Mouse (Mus musculus) kidney, adult 2 months (tissue): ENCODE results near the gene Gm49321. TPM values are rescaled to one million over a fixed set of nuclear protein-coding genes. Genes with fewer than 3 reads are reported as not detected.
A peak's percentile ranks its signal among the peaks of the same experiment; 100 is the strongest.

ENCODE experiments used
- DNase-seq: peaks from one replicate; pipeline ENCODE4 v3.0.0; 2021
- H3K27ac ChIP-seq: fragments of 200-500 bp; 2 replicates; pipeline ENCODE4 v1.5.1; 2012; ENCODE audit warnings: low read depth, low read length, control low read depth, inconsistent platforms; ENCODE audit not compliant: insufficient read depth
- H3K27me3 ChIP-seq: fragments of 200-500 bp; replicated peaks from 2 replicates; pipeline ENCODE4 v1.6.1; 2012; ENCODE audit warnings: mild to moderate bottlenecking, moderate library complexity, low read length, inconsistent platforms; ENCODE audit not compliant: control insufficient read depth, insufficient read depth
- H3K36me3 ChIP-seq: fragments of 200-500 bp; 2 replicates; pipeline ENCODE4 v1.6.1; 2012; ENCODE audit warnings: mild to moderate bottlenecking, moderate library complexity, low read length, inconsistent platforms; ENCODE audit not compliant: control insufficient read depth, insufficient read depth
- H3K4me1 ChIP-seq: fragments of 200-500 bp; 2 replicates; pipeline ENCODE4 v1.6.1; 2011; ENCODE audit warnings: low read length; ENCODE audit not compliant: control insufficient read depth, insufficient read depth
- H3K4me3 ChIP-seq: fragments of 200-500 bp; 2 replicates; pipeline ENCODE4 v1.5.1; 2011; ENCODE audit warnings: mild to moderate bottlenecking, low read depth, low read length, control low read depth; ENCODE audit not compliant: insufficient read depth
- CTCF ChIP-seq: fragments of 200-500 bp; conservative IDR thresholded peaks from 2 replicates; pipeline ENCODE4 v1.5.1; 2011; ENCODE audit warnings: low read depth, mild to moderate bottlenecking, control low read depth, low read length, moderate library complexity, mixed read lengths; ENCODE audit not compliant: insufficient read depth, insufficient read length
- POLR2A ChIP-seq: fragments of 200-500 bp; IDR thresholded peaks from one replicate; pipeline ENCODE4 v1.6.1; 2011; ENCODE audit warnings: low read depth, low read length, control low read depth
- WGBS: fragments of 180-500 bp; shearing (Covaris S2); methylation state at CpG from one replicate; pipeline ENCODE4 v1.1.7; 2018; 5-methylcytosine and 5-hydroxymethylcytosine counted together
- polyA plus RNA-seq: library from polyadenylated mRNA; depleted of rRNA; stranded (reverse); fragments of >200 nt; gene quantifications from 2 replicates; pipeline ENCODE4 v1.2.3, GENCODE M21; 2012

The Gm49321 gene
- polyA plus RNA-seq, 1 experiment, result not detected

DNA sequence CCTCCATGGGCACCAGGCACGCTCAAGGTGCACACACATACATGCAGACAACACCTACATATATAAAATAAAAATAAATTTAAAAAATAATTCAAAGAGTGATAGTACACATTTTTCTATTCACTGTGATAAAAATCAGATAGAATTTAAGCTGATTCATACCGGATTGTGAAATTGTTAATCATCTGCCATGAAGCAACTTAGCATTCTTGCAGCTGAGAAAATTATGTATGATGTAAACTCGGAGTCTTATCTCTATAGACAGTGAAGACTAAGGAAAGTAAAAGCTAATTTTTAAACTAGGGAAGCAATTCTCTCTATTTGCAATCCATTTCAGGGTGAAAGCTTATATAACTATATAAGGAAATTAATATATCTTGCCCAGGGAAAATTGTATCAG lies 41.0 kb upstream of the Gm49321 start:
- no peaks in the 10 kb centered on the region for H3K27me3 ChIP-seq
- H3K4me3 ChIP-seq, result no peak overlapping the region
- H3K36me3 ChIP-seq, result no peaks in the 10 kb centered on the region

DNA sequence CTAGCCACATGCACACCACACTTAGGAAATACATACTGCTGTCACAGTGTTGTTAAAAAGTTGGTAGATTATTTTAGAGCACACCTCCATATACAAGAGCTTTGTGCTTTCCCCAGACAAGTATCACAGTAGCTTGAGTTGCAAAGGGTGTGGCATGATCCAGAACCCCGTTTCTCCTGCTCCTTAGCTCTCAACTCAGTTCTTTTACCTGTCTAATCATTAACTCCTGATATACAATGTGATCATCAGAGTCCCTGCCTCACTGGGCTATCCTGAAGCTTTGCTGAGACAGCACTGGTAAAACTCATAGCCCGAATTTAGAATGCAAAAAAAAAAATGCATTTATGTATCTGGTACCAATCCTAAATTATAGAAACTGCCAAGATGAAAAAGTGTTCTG lies 39.2 kb upstream of the Gm49321 start:
- H3K36me3 ChIP-seq, result no peaks in the 10 kb centered on the region
- 45% methylated on average over 2 of the region's 2 CpGs for WGBS
- no peak for TF ChIP-seq CTCF
- no peak for TF ChIP-seq POLR2A
- H3K4me3 ChIP-seq, result no peak overlapping the region
- H3K27ac ChIP-seq, result no peak overlapping the region
- no peaks in the 10 kb centered on the region for H3K27me3 ChIP-seq
- no peak for DNase-seq
- H3K4me1 ChIP-seq, result no peaks in the 10 kb centered on the region

More for the DNA sequence above, 41.0 kb upstream of the Gm49321 start:
- WGBS, result 87% methylated on average over 3 of the region's 3 CpGs
- no peaks in the 10 kb centered on the region for H3K4me1 ChIP-seq
- TF ChIP-seq CTCF, result no peak
- no peak for TF ChIP-seq POLR2A
- H3K27ac ChIP-seq, result no peak overlapping the region
- no peak for DNase-seq

- Histone ChIP-seq H3K27me3 (no peaks in the 10 kb centered on the region), H3K4me3 (no peak overlapping the region), H3K36me3 (no peaks in the 10 kb centered on the region), H3K4me1 (peaks cover 13% of the 10 kb centered on the region), H3K27ac (no peak overlapping the region)
- 73% methylated on average over 5 of the region's 5 CpGs for WGBS
- peak; percentile 36 for DNase-seq
- TF ChIP-seq POLR2A, result no peak
- no peak for TF ChIP-seq CTCF
Measured at GRCm38 (mm10) chr12:73904133-73904934, 33.1 kb upstream of the Gm49321 start.

GRCm38 (mm10) chr12:73905041-73905440 lies 32.4 kb upstream of the Gm49321 start:
- H3K4me1 ChIP-seq, result peaks cover 13% of the 10 kb centered on the region
- TF ChIP-seq POLR2A (no peak), CTCF (no peak)
- H3K27me3 ChIP-seq, result no peaks in the 10 kb centered on the region
- H3K4me3 ChIP-seq, result no peak overlapping the region
- no peaks in the 10 kb centered on the region for H3K36me3 ChIP-seq
- peak; percentile 88 for DNase-seq
- WGBS, result 38% methylated on average over 2 of the region's 2 CpGs
- H3K27ac ChIP-seq, result no peak overlapping the region; the same call in 1 of the 2 replicates

GRCm38 (mm10) chr12:73905555-73905954 lies 31.9 kb upstream of the Gm49321 start:
- H3K4me3 ChIP-seq, result no peak overlapping the region
- WGBS, result 69% methylated on average over 4 of the region's 4 CpGs

GRCm38 (mm10) chr12:73907079-73907672 lies 30.3 kb upstream of the Gm49321 start:
- peak overlapping the region; percentile 76 for H3K4me3 ChIP-seq
- H3K27me3 ChIP-seq, result no peaks in the 10 kb centered on the region
- peaks cover 13% of the 10 kb centered on the region for H3K4me1 ChIP-seq
- TF ChIP-seq CTCF (no peak), POLR2A (peak; percentile 79)
- DNase-seq, result no peak
- H3K27ac ChIP-seq, result peak overlapping the region; percentile 98
- no peaks in the 10 kb centered on the region for H3K36me3 ChIP-seq
- WGBS, result under 1% methylated on average over 18 of the region's 18 CpGs

More at GRCm38 (mm10) chr12:73905555-73905954, 31.9 kb upstream of the Gm49321 start:
- DNase-seq, result no peak
- peaks cover 13% of the 10 kb centered on the region for H3K4me1 ChIP-seq
- no peaks in the 10 kb centered on the region for H3K36me3 ChIP-seq
- TF ChIP-seq POLR2A, result no peak
- no peak for TF ChIP-seq CTCF
- H3K27me3 ChIP-seq, result no peaks in the 10 kb centered on the region
- no peak overlapping the region for H3K27ac ChIP-seq

DNA sequence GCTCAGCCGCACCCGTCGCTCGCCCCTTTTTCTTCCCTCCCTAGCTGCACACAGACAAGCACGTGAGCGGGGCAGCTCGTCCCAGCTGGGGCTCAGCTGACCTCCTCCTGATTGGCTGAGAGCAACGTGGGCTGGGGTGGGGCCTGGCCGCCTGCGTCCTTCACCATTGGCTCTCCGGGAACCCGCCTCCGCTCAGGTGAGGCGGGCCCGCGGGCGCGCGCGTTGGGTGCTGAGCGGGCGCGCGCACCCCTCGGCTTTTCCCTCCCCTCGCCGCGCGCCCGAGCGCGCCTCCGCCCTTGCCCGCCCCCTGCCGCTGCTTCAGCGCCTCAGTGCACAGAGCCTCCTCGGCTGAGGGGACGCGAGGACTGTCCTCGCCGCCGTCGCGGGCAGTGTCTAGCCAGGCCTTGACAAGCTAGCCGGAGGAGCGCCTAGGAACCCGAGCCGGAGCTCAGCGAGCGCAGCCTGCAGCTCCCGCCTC lies 29.7 kb upstream of the Gm49321 start:
- H3K27me3 ChIP-seq, result no peaks in the 10 kb centered on the region
- DNase-seq, result peak; percentile 99

More for the DNA sequence above, 29.7 kb upstream of the Gm49321 start:
- under 1% methylated on average over 49 of the region's 51 CpGs for WGBS
- Histone ChIP-seq H3K4me3 (peak overlapping the region; percentile 89), H3K4me1 (peaks cover 13% of the 10 kb centered on the region), H3K36me3 (no peaks in the 10 kb centered on the region), H3K27ac (peak overlapping the region; percentile 98)
- TF ChIP-seq POLR2A (peak; percentile 95), CTCF (peak; percentile 37; the same call in 1 of the 2 replicates)
